Mouse (Mus musculus) ES-Bruce4 (cell line): Measurements from ENCODE around the gene Olfr458. TPM values are rescaled to one million over a fixed set of nuclear protein-coding genes. Genes with fewer than 3 reads are reported as not detected.
"Not testable (repeated sequence)": the region's sequence is repeated elsewhere in the genome, so short reads cannot be mapped to it uniquely, and the experiment has no call there.

Source experiments
- H3K27ac ChIP-seq: 2 replicates; pipeline ENCODE4 v1.5.1; 2012; ENCODE audit warnings: low read length, inconsistent platforms; ENCODE audit not compliant: insufficient read depth
- H3K27me3 ChIP-seq: 2 replicates; pipeline ENCODE4 v1.6.1; 2012; ENCODE audit warnings: mild to moderate bottlenecking, low read length, inconsistent platforms; ENCODE audit not compliant: control insufficient read depth, poor library complexity, insufficient read depth, severe bottlenecking
- H3K36me3 ChIP-seq: 2 replicates; pipeline ENCODE4 v1.6.1; 2012; ENCODE audit warnings: inconsistent platforms, mild to moderate bottlenecking, low read length, moderate library complexity; ENCODE audit not compliant: control insufficient read depth, poor library complexity, insufficient read depth, severe bottlenecking
- H3K4me1 ChIP-seq: one replicate; pipeline ENCODE4 v1.8.1; 2011; ENCODE audit warnings: low read length; ENCODE audit not compliant: control insufficient read depth, insufficient read depth
- H3K4me3 ChIP-seq: 2 replicates; pipeline ENCODE4 v1.5.1; 2011; ENCODE audit warnings: low read depth, mild to moderate bottlenecking, low read length
- H3K9ac ChIP-seq: 2 replicates; pipeline ENCODE4 v1.6.1; 2012; ENCODE audit warnings: low read depth, mild to moderate bottlenecking, inconsistent platforms; ENCODE audit not compliant: poor library complexity, severe bottlenecking
- H3K9me3 ChIP-seq: replicated peaks from 2 replicates; pipeline ENCODE4 v1.6.1; 2012; ENCODE audit warnings: mild to moderate bottlenecking, low read length, inconsistent platforms; ENCODE audit not compliant: control insufficient read depth, poor library complexity, insufficient read depth, severe bottlenecking
- CTCF ChIP-seq: IDR thresholded peaks from one replicate; pipeline ENCODE4 v1.8.1; 2011; ENCODE audit warnings: low read depth, low read length
- EP300 ChIP-seq: IDR thresholded peaks from 2 replicates; pipeline ENCODE4 v1.6.1; 2011; ENCODE audit warnings: low read depth, low read length; ENCODE audit not compliant: insufficient read depth
- POLR2A ChIP-seq: IDR thresholded peaks from one replicate; pipeline ENCODE4 v1.8.1; 2011; ENCODE audit warnings: low read length; ENCODE audit not compliant: insufficient read depth
- polyA plus RNA-seq: library from polyadenylated mRNA; stranded (reverse); fragments of >200 nt; gene quantifications from 2 replicates; pipeline ENCODE4 v1.2.4, GENCODE M21; 2011; ENCODE audit warnings: low read depth; ENCODE audit not compliant: missing spikeins, insufficient read depth, insufficient read length

Gene Olfr458
- polyA plus RNA-seq, 1 experiment = not detected

DNA sequence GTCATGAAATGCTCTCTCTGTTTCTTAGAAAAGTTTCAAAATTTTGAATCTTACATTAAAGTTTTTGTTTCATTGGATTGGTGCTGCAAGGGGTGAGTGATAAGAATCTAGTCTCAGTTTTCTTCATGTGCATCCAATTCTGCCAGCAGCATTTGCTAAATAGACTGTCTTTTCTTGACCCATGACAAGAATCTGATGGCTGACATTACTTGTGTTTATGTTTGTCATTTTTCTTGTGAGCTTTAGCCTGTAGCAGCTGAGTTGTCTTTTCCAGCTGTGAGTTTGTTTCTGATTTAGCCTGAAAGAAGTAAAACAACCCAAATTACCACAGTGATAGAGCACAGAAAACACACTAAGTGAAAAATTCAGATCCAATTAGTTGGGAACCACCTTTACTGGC lies 19.6 kb upstream of the Olfr458 start:
- Histone ChIP-seq H3K9ac (no peak overlapping the region), H3K27me3 (no peaks in the 10 kb centered on the region), H3K36me3 (no peaks in the 10 kb centered on the region), H3K27ac (no peak overlapping the region), H3K9me3 (no peaks in the 10 kb centered on the region), H3K4me3 (no peak overlapping the region), H3K4me1 (no peaks in the 10 kb centered on the region)
- no peak for TF ChIP-seq EP300

DNA sequence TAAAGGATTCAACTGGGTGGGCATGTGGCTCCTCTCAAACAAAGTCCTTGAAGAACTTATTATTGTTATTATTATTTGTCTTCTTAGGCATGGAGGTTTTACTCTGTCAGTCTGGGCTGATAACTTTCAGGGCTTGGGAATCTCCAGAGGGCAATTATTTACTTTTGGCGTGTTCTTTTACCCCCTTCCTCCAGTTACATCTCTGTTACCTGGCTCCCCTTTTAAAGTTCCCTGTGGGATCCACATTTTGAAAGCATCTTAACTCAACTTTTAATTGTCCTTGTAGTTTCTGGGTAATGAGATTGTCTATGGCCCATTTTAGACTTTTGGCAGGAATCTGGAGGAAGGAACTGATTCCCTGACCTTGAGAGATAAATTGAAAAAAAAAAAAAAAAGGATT lies 11.2 kb upstream of the Olfr458 start, which contains the start of gene Olfr457:
Olfr457 (minus strand) TSS at position 101 of the 400 bp plus-strand sequence.
- no peak within 1 kb of the TSS for H3K4me3 ChIP-seq
- H3K4me1 ChIP-seq = no peaks in the 10 kb centered on the region
- no peak within 1 kb of the TSS for H3K27ac ChIP-seq
- H3K9me3 ChIP-seq = no peaks in the 10 kb centered on the region
- H3K27me3 ChIP-seq = no peaks in the 10 kb centered on the region
- TF ChIP-seq POLR2A (no peak), EP300 (no peak), CTCF (no peak)
- no peak within 1 kb of the TSS for H3K9ac ChIP-seq
- no peaks in the 10 kb centered on the region for H3K36me3 ChIP-seq

DNA sequence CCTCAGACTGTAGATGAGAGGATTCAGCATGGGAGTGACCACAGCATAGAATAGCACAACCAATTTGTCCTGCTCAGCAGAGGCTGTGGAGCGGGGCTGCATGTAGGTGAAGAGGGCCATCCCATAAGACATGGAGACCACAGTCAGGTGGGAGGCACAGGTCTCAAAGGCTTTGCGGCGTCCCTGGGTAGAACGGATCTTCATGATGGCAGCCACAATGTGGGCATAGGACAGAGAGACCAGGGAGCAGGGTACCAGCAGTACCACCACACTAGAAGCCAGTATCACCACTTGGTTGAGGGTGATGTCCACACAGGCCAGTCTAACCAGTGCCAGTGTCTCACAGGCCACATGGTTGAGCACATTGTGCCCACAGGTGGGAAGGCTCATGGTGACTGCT lies 6.3 kb upstream of the Olfr458 start:
- H3K9ac ChIP-seq, H3K27me3 ChIP-seq, H3K4me3 ChIP-seq, H3K4me1 ChIP-seq, H3K36me3 ChIP-seq, H3K27ac ChIP-seq, H3K9me3 ChIP-seq: not testable (repeated sequence)

DNA sequence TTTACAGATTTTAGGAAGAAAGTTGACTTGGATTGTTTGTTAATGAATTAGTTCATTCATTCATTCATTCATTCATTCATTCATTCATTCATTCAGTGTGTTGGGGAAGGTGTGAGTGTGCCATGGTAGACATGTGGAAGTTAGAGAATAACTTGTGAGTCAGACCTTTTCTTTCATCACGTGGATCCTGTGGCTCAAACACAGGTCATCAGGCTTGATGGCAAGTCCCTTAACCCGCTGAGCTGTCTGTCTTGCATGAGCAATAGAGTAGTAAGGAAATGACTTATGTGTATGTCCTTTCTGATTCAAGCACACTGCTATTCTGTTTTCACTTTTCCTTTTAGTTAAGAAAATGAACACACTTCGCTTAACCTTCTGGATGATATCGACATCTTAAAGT lies 5.5 kb upstream of the Olfr458 start:
- TF ChIP-seq EP300 (no peak), CTCF (no peak), POLR2A (no peak)
- H3K27ac ChIP-seq = no peak overlapping the region
- no peaks in the 10 kb centered on the region for H3K9me3 ChIP-seq
- no peaks in the 10 kb centered on the region for H3K27me3 ChIP-seq
- H3K36me3 ChIP-seq = no peaks in the 10 kb centered on the region
- no peak overlapping the region for H3K9ac ChIP-seq
- H3K4me1 ChIP-seq = no peaks in the 10 kb centered on the region
- H3K4me3 ChIP-seq = no peak overlapping the region

DNA sequence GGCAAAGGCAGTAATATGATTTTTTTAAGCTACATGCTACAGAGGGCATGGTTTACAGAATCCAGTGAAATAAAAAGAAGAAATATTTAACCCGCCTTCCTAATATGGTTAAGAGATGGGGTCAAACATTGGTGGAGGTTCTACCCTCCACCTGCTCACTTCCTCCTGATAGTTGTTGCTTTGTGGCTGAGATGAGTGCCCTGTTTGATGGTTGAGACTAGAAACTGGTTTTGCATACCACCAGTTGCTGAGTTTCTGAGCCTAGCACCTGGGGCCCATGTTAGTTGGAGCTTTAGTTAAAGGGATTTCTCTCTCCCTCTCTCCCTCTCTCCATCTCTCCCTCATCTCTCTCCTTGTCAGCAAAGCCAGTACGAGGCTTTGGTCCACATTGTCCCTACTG lies 17.6 kb downstream of the Olfr458 start:
- no peak overlapping the region for H3K9ac ChIP-seq
- H3K4me1 ChIP-seq = no peaks in the 10 kb centered on the region
- H3K36me3 ChIP-seq = no peaks in the 10 kb centered on the region
- no peak overlapping the region for H3K4me3 ChIP-seq
- no peaks in the 10 kb centered on the region for H3K9me3 ChIP-seq
- no peak overlapping the region for H3K27ac ChIP-seq
- TF ChIP-seq CTCF = no peak
- no peak for TF ChIP-seq EP300
- TF ChIP-seq POLR2A = no peak
- no peaks in the 10 kb centered on the region for H3K27me3 ChIP-seq

DNA sequence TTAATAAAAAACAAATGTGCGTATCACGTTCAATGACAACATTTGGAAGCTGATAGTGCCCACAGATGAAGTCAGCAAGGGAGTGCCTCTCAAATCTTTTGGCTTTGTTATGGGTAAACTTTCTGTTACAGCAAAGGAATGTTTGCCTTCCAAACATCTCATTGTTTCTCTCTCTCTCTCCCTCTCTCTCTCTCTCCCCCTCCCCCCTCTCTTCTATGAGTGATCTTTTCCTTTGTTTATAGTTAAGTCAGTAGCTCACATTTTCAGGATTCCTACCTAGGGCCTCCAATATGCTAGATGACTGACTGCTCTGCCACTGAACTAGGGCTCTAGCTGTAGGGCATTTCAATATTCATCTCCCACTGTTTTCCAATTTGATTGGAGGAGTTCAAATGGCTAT lies 20.5 kb downstream of the Olfr458 start:
- H3K27me3 ChIP-seq = no peaks in the 10 kb centered on the region
- no peak overlapping the region for H3K27ac ChIP-seq
- no peak for TF ChIP-seq CTCF
- TF ChIP-seq POLR2A = no peak
- TF ChIP-seq EP300 = no peak
- no peaks in the 10 kb centered on the region for H3K4me1 ChIP-seq
- no peak overlapping the region for H3K4me3 ChIP-seq
- H3K36me3 ChIP-seq = no peaks in the 10 kb centered on the region
- H3K9ac ChIP-seq = no peak overlapping the region
- no peaks in the 10 kb centered on the region for H3K9me3 ChIP-seq
